Mouse (Mus musculus) thymus, adult 18-20 months (tissue): ENCODE results near the gene Epb41.
A peak's percentile ranks its signal among the peaks of the same experiment; 100 is the strongest.

ENCODE experiments used
- DNase-seq, 2 experiments: peaks; one replicate each; pipeline ENCODE4 v3.0.0; 2022; ENCODE audit warnings: mixed read lengths in 2 of 2

The Epb41 gene

GRCm38 (mm10) chr4:131998641-131999040, 76.5 kb downstream of the Epb41 start:
- DNase-seq: no peak

GRCm38 (mm10) chr4:131997476-131997875, 77.6 kb downstream of the Epb41 start:
- DNase-seq: no peak

GRCm38 (mm10) chr4:131996985-131997384, 78.1 kb downstream of the Epb41 start:
- DNase-seq: no peak

- DNase-seq: no peak
Measured at GRCm38 (mm10) chr4:131993792-131994191, 81.3 kb downstream of the Epb41 start.

- DNase-seq: no peak
Measured at GRCm38 (mm10) chr4:131982881-131983538, 92.1 kb downstream of the Epb41 start.

- no peak for DNase-seq
Measured at GRCm38 (mm10) chr4:131981755-131982154, 93.4 kb downstream of the Epb41 start.

- peak; percentile 25 to 38 for DNase-seq
Measured at GRCm38 (mm10) chr4:131977201-131977600, 97.9 kb downstream of the Epb41 start.

- no peak for DNase-seq
Measured at GRCm38 (mm10) chr4:131970244-131970853, 104.8 kb downstream of the Epb41 start.

- no peak for DNase-seq
Measured at GRCm38 (mm10) chr4:131968873-131969272, 106.2 kb downstream of the Epb41 start.

- DNase-seq: no peak
Measured at GRCm38 (mm10) chr4:131957161-131957560, 118.0 kb downstream of the Epb41 start.

GRCm38 (mm10) chr4:131950657-131951056, 124.5 kb downstream of the Epb41 start:
- no peak for DNase-seq

GRCm38 (mm10) chr4:131949903-131950302, 125.2 kb downstream of the Epb41 start:
- DNase-seq: no peak

- DNase-seq: no peak
Measured at GRCm38 (mm10) chr4:131947848-131948247, 127.3 kb downstream of the Epb41 start.

GRCm38 (mm10) chr4:131940846-131941245, 134.3 kb downstream of the Epb41 start:
- no peak for DNase-seq

GRCm38 (mm10) chr4:131939459-131939858, 135.7 kb downstream of the Epb41 start:
- DNase-seq: no peak

- DNase-seq: no peak
Measured at GRCm38 (mm10) chr4:131929146-131929545, 146.0 kb downstream of the Epb41 start.

GRCm38 (mm10) chr4:131924096-131924810, 150.9 kb downstream of the Epb41 start:
- DNase-seq: no peak

- no peak for DNase-seq
Measured at GRCm38 (mm10) chr4:131922404-131922803, 152.7 kb downstream of the Epb41 start.

- DNase-seq: no peak
Measured at GRCm38 (mm10) chr4:131921461-131922346, 153.4 kb downstream of the Epb41 start, which contains the start of gene Tmem200b. TSS of gene Tmem200b (plus strand) at chr4:131921771.

GRCm38 (mm10) chr4:131920595-131921351, 154.3 kb downstream of the Epb41 start:
- DNase-seq: no peak

- DNase-seq: no peak
Measured at GRCm38 (mm10) chr4:131920141-131920594, 155.0 kb downstream of the Epb41 start.
